ENCODE assay signal across 9 mouse cellular contexts in genomic region chr9:44904964-44905363, GRCm38 (mm10). TPM values are rescaled to one million over a fixed set of nuclear protein-coding genes. Genes with fewer than 3 reads are reported as not detected.
DNase-seq lines count a peak whose midpoint lies in the region; ATAC-seq lines count a peak whose summit lies in the region.
"Had no signal": no experiment of that assay in that cellular context is flagged by ENCODE, and none has a peak within 500 bp of the region (broad histone marks: within the 10 kb centered on the region; RNA-seq: fewer than 3 reads in every experiment).

No protein-coding gene starts in this region.

- H3K27me3 ChIP-seq in forebrain, embryonic 13.5 days = no peaks in the 10 kb centered on the region
- no peaks in the 10 kb centered on the region for H3K27me3 ChIP-seq in forebrain, embryonic 10.5 days (ENCODE audit: poor library complexity, severe bottlenecking)
- H3K27me3 ChIP-seq: neural tube, embryonic 12.5 days had no signal

- 76% methylated on average over 5 of the region's 5 CpGs for WGBS in forebrain, embryonic 13.5 days
- WGBS in forebrain, embryonic 10.5 days = 67% methylated on average over 5 of the region's 5 CpGs

- peaks cover 2% of the 10 kb centered on the region for H3K36me3 ChIP-seq in forebrain, embryonic 13.5 days (ENCODE audit: poor library complexity, severe bottlenecking)
- peaks cover 3% of the 10 kb centered on the region for H3K36me3 ChIP-seq in forebrain, embryonic 10.5 days (replicated peaks)

- H3K27ac ChIP-seq in forebrain, embryonic 13.5 days = no peak overlapping the region
- no peak overlapping the region for H3K27ac ChIP-seq in forebrain, embryonic 10.5 days
- H3K27ac ChIP-seq: neural tube, embryonic 12.5 days had no signal

- H3K4me1 ChIP-seq in forebrain, embryonic 13.5 days = no peaks in the 10 kb centered on the region
- no peaks in the 10 kb centered on the region for H3K4me1 ChIP-seq in forebrain, embryonic 10.5 days
- H3K4me1 ChIP-seq: neural tube, embryonic 12.5 days had no signal

- peak; percentile 38 for DNase-seq in retina, postnatal 1 day
- no peak for DNase-seq in retina, embryonic 14.5 days (ENCODE audit: low spot score)
- peak; percentile 74 to 76 for DNase-seq in cerebellum, postnatal 14 days
- peak; percentile 73 to 80 for DNase-seq in heart, adult 9 months (ENCODE audit: low spot score in 2 of 2)
- peak; percentile 78 to 88 for DNase-seq in left cerebral cortex, adult 18-20 months (ENCODE audit: low spot score in 2 of 2)
- DNase-seq in right cerebral cortex, postnatal 36 days (ENCODE audit: low spot score in 2 of 2) = peak; percentile 84 to 91
- no peak for DNase-seq in forebrain, embryonic 10.5 days (ENCODE audit: extremely low spot score, low spot score)

- no peak overlapping the region for H3K4me2 ChIP-seq in forebrain, embryonic 13.5 days
- H3K4me2 ChIP-seq: neural tube, embryonic 12.5 days had no signal

- ATAC-seq in forebrain, embryonic 13.5 days = no peak

- H3K9me3 ChIP-seq in forebrain, embryonic 13.5 days (replicated peaks) = no peaks in the 10 kb centered on the region
- H3K9me3 ChIP-seq in forebrain, embryonic 10.5 days = no peaks in the 10 kb centered on the region
- H3K9me3 ChIP-seq: neural tube, embryonic 12.5 days had no signal

- no peak overlapping the region for H3K9ac ChIP-seq in forebrain, embryonic 13.5 days
- H3K9ac ChIP-seq: neural tube, embryonic 12.5 days had no signal

- no peak overlapping the region for H3K4me3 ChIP-seq in forebrain, embryonic 13.5 days
- no peak overlapping the region for H3K4me3 ChIP-seq in forebrain, embryonic 10.5 days
- H3K4me3 ChIP-seq: neural tube, embryonic 12.5 days had no signal

RNA-seq across cellular contexts. Expression of gene Atp5l, which starts 15.6 kb away (rescaled TPM):
- total RNA-seq in left cerebral cortex, adult 18-20 months (2021) = 100 to 1,000 TPM; 316 to 362 TPM
- 777 and 836 TPM in 2 replicates for polyA plus RNA-seq in forebrain, embryonic 13.5 days (2015; fragmentation: Nextera tagmentation; extraction: Ambion mirVana)
- polyA plus RNA-seq in forebrain, embryonic 10.5 days (2016; fragmentation: Nextera tagmentation; extraction: Ambion mirVana) = 509 and 532 TPM in 2 replicates

RNA-seq across cellular contexts. Expression of gene Kmt2a, which starts 23.9 kb away (rescaled TPM):
- 10 to 100 TPM; 84.1 to 88.1 TPM for total RNA-seq in left cerebral cortex, adult 18-20 months (2021)
- polyA plus RNA-seq in forebrain, embryonic 13.5 days (2015; fragmentation: Nextera tagmentation; extraction: Ambion mirVana) = 22.7 and 23.3 TPM in 2 replicates
- 10.3 and 10.8 TPM in 2 replicates for polyA plus RNA-seq in forebrain, embryonic 10.5 days (2016; fragmentation: Nextera tagmentation; extraction: Ambion mirVana)

Comparison
In these comparisons a context has a peak if more than half of its experiments do, and no peak if none do; other contexts are left out.
1. DNase-seq: peak in retina, postnatal 1 day (single experiment), cerebellum, postnatal 14 days (2 of 2), heart, adult 9 months (2 of 2), left cerebral cortex, adult 18-20 months (2 of 2) and right cerebral cortex, postnatal 36 days (2 of 2); none in retina, embryonic 14.5 days (single experiment) and forebrain, embryonic 10.5 days (single experiment).